Mouse (Mus musculus): ENCODE results near the gene Scaf4. TPM values are rescaled to one million over a fixed set of nuclear protein-coding genes. Genes with fewer than 3 reads are reported as not detected.
"Not testable (repeated sequence)": the region's sequence is repeated elsewhere in the genome, so short reads cannot be mapped to it uniquely, and the experiment has no call there.

Scaf4 gene
- total RNA-seq, 4 experiments from 2014 or later: 52.4 to 66.5 (median 60.7) TPM

DNA sequence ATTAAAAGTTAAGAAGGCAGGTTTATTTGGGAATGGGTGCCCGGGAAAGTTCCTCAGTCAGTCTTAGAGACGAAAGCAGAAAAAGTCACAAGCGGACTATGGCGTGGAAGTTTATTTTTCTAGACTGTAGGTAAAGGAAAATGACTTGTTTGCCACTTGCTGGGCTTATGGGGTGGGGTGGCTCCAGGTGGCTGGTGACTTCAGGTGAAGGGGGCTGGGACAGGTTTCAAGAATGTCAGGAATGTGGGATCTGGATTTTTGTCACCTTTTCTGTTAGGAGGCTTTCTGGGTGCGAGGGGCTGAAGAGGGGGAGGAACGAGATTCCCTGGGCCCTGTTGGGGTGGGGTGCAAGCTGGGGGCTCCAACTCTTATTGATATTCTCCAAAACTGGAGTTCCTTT is 7.4 kb upstream of the Scaf4 start:
- DNase-seq (ENCODE audit: low spot score in 2 of 2): no peak

DNA sequence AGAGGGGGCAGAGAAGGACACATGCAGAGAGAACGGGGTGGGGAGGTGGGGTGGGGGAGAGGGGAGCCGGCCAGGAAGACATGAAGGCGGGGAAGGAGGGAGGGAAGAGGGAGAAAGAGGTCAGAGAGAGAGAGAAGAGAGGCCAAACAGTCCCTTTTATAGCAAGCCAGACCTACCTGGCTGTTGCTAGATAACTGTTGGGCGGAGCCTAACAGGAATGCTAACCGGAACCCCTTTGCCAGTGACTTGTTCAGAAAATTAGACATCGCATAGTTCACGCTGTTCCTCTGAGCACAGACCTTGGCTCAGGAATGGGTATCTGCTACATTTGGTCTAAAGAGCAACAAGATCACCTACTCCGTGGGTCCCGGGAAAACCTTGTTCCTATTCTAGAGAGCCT is 6.7 kb upstream of the Scaf4 start:
- DNase-seq (ENCODE audit: low spot score in 2 of 2): no peak

DNA sequence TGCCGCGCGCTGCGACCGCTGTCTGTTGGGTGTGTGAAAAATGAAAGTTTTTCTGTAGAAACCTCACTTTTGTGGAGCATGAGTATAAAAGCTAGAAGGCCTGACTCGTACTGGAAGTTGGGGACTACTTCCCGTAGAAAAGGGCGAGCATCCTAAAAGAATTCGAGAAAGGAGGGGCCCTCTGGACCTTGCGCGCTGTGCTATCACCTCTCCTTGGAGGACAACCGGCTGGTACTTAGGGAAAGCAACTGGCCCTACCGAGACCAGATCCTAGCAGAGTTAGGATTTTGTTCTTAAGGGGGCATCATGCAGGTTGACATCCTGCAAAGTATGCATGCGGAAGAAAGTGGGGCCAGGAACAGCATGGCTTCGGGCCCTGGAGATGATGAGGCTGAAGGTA is 613 bp upstream of the Scaf4 start:
- no peak for DNase-seq (ENCODE audit: low spot score in 2 of 2)

DNA sequence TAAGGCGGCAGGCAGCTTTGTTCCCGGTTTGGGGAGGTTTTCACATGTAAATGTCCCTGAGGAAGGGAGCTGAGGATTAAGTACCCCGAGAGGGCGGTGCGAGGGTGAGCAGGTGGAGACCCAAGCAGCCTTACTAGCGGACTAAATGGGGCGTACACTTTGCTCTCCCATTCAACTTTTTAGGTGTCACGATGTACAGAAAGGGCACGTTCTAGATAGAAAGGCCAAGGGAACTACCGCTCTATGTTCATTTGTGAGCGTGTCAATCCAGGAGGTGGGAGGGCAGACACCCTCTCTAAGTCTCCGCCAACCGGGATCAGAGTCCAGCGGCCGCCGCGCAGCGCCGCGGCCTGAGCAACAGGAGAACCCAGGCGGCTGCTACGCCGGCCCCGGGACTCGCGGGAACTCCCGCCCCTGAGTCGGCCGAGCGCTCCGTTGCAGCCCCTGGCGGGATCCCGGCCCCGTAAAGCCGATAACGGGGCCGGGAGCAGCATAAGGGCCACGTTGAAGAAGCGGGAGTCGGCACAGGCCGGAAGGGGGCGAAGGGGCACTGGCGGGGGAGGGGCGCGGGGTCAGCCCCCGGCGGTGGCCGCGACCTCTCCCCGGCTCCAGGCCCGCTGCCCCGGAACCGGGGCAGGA is 918 bp downstream of the Scaf4 start:
- no peak for DNase-seq (ENCODE audit: low spot score in 2 of 2)

GRCm38 (mm10) chr16:90282620-90283265 is 1.6 kb downstream of the Scaf4 start:
- no peak for DNase-seq (ENCODE audit: low spot score in 2 of 2)

DNA sequence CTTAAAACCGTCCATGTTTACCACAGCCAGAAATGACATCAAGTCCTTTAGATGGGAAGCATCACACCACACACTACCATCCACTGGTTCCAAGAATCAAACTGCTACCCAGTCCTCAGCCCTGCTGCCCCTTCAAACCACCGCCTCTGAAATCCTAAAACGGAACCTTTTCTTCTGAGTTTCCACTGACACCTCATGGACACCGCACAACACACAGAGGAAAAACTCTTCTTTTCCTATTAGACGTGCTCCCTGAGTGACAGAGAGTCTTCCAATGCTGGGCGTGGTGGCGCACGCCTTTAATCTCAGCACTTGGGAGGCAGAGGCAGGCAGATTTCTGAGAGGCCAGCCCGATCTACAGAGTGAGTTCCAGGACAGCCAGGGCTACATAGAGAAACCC is 2.9 kb downstream of the Scaf4 start:
- no peak for DNase-seq (ENCODE audit: low spot score in 2 of 2)

GRCm38 (mm10) chr16:90280989-90281388 is 3.3 kb downstream of the Scaf4 start:
- no peak for DNase-seq (ENCODE audit: low spot score in 2 of 2)

GRCm38 (mm10) chr16:90280515-90280914 is 3.8 kb downstream of the Scaf4 start:
- DNase-seq (ENCODE audit: low spot score in 2 of 2): no peak

- DNase-seq (ENCODE audit: low spot score in 2 of 2): no peak
Measured at GRCm38 (mm10) chr16:90279058-90279457, 5.2 kb downstream of the Scaf4 start.

DNA sequence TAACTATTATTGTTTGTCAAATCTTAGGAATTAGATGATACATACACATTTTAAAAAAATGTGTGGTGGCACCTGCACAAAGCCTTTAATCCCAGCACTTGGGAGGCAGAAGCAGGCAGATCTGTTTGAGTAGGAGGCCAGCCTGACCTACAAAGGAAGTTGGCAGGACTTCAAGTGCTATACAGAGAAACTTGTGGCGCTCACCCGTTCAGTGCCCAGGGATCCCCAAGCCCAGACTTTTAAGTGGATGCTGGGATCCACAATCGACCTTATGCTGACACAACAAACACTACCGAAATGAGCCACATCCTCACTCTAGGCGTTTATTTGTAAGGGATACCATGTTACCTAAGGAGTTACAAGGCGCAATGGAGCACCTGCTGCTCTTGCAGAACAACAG is 8.8 kb downstream of the Scaf4 start:
- DNase-seq (ENCODE audit: low spot score in 2 of 2): no peak

DNA sequence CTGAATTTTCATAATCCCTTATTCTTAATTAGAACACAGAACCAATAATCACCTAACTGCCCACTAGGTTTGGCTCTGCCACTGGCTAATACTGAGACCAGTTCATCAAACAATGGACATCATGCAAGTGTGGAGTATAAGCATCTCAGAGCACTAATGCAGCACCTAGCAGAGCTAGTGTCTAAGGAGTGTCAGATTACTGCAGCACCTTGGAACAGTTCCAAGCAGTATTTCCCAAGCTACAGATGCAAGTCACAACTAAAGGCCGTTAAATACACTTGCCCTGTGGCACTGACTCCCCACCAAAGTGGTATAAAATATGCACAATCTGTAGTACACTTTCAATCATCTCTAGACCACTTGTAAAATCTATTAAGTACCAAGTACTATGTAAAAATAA is 17.7 kb downstream of the Scaf4 start:
- DNase-seq (ENCODE audit: low spot score in 2 of 2): no peak

- DNase-seq (ENCODE audit: low spot score in 2 of 2): no peak
Measured at GRCm38 (mm10) chr16:90265106-90265505, 19.2 kb downstream of the Scaf4 start.

- no peak for DNase-seq (ENCODE audit: low spot score in 2 of 2)
Measured at GRCm38 (mm10) chr16:90264021-90264420, 20.3 kb downstream of the Scaf4 start.

DNA sequence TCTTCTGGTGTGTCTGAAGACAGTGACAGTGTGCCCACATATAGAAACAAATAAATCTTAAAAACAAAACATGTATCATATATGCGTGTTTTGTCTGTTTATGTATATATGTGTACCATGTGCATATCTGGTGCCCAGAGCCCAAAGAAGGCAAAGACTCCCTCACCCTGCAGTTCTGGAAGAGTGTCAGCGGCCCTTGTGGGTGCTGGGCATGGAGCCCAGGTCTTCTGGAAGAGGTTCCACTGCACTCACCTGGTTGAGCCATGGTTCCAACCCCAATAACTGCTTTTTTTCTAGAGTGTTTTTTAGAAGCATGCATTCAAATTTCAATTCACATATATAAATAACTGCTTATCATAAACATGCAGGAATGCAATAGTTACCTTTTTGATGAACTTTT is 22.5 kb downstream of the Scaf4 start:
- no peak for DNase-seq (ENCODE audit: low spot score in 2 of 2)

DNA sequence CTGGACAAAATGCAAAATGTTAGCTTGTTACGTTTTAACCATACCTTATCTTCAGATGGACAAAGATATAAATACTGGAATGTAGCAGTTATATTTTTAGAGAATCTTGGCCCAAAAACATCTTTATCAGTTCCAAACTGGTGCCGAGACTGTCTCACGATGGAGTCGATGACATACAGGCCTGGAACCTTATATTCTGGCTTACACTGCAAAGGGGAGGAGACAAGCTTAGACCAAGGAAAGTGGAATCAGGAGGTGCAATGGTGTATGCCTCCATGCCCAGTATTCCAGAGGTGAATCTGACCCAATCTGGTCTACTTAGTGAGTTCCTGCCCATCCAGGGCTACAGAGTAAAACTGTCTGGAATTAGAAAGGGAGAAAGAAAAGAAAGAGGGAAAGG is 24.2 kb downstream of the Scaf4 start:
- no peak for DNase-seq (ENCODE audit: low spot score in 2 of 2)

- no peak for DNase-seq (ENCODE audit: low spot score in 2 of 2)
Measured at GRCm38 (mm10) chr16:90259623-90260022, 24.7 kb downstream of the Scaf4 start.

DNA sequence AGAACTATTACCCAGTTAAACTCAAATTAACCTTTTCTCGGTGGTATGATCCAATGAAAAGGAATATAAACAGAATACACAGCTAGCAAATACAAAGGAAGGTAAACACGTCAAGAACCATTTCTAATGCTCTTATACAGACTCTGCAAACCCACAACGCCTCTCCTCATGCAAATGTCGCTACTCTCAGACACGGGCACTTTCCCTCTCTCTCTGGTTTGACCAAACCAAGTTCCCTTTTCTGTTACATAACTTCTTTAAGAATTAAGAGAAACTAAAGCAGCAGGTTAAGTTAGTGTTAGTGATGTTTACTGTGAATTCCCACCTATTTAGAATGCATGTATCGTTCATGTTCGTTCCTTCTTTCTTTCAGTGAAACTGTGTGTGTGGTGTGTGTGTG is 25.4 kb downstream of the Scaf4 start:
- DNase-seq (ENCODE audit: low spot score in 2 of 2): no peak

DNA sequence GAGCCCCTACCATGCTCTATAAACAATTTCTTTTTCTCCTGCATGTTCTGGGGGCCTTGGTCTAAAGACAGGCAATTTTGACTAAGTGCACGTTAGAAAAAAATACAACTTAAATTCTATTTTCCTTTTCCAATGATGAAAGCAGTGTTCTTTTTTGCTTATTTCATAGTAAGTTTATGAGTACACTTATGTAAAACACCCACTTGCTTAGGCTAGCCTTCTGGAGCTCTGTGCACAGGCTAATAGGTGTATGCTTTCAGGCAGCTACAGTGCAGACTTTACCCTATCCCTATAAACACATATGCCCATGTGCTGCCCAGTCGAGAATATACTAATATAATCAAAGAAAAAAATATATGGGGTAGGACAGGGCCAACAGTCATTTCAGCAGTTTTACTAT is 31.8 kb downstream of the Scaf4 start:
- no peak for DNase-seq (ENCODE audit: low spot score in 2 of 2)

DNA sequence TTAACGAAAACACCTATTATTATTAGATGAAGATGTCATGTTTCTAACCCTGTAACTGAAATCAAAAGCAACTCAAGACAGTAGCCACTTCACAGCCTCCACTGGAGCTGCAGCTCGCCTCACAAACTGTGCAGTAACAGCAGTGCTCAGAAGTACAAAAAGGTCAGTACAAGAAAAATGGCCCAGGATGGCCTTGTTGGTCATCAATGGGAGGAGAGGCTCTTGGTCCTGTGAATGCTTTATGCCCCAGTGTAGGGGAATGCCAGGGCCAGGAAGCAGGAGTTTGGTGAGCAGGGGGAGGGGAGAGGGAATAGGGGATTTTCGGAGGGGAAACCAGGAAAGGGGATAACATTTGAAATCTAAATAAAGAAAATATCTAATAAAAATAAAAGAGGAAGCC is 33.0 kb downstream of the Scaf4 start:
- DNase-seq (ENCODE audit: low spot score in 2 of 2): not testable (repeated sequence)

- no peak for DNase-seq (ENCODE audit: low spot score in 2 of 2)
Measured at GRCm38 (mm10) chr16:90250099-90250498, 34.2 kb downstream of the Scaf4 start.

DNA sequence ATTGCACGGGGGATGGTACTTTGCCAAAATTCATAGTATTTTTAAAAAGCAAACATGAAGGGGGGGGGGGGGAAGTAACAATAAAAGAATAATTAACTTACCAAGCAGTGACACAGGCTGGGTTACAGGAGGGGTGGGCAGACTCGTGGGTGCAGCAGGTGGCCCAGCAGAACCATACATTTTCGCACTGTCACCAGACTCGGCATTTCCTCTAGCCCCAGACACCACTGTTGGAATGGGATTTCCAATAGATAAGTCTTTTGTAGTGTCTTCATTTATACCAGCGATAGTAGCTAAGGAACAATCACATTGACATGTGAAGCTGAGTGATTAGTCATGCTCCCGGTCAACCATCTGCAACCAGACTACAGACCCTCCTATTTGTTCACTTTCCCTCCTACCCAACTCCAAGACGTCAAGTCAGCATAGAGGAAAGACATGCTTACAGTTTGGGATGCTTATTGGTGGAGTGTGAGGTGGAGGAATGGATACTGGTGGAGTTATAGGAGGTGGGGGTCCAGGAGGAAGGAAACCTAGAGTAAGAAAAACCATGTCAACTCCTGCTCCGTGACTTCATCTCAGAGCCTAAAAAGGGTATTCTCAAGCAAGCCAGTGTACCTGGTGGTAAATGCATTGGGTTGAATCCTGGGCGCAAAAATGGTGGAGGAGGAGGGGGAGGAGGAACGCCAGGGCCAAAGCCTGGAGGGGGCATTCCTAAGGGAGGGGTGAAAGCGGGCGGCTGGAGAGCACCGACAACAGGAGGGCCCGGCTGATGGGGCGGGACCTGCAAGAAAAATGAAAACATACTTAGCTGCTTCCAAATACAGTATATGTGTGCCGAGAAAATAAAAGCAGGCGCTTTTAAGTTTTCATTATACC is 41.6 kb downstream of the Scaf4 start:
- no peak for DNase-seq (ENCODE audit: low spot score in 2 of 2)

DNA sequence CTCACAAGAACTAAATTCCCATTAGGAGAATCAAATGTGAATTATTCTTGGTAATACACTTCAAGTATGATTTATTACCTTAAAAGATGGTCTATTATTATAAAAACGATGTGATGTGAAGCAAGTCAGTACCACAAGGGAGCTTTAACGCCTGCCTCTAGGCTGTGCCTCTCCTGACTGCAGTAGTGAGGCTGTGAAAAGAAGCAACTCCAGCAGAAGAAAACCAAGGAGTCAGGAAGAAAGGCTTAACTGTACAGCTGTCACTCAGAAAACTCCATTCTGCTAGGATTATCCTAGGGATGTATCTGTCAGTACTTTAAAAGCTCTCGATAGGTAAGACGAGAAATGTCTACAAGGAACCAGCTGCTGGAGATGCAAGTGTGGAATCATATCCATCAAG is 42.4 kb downstream of the Scaf4 start:
- no peak for DNase-seq (ENCODE audit: low spot score in 2 of 2)

Data from layer of hippocampus, adult 8-10 months (tissue).